Mouse (Mus musculus) thymus, postnatal 0 days (tissue): ENCODE data around the gene Slc25a10. TPM values are rescaled to one million over a fixed set of nuclear protein-coding genes. Genes with fewer than 3 reads are reported as not detected.
"Not testable (repeated sequence)": the region's sequence is repeated elsewhere in the genome, so short reads cannot be mapped to it uniquely, and the experiment has no call there.

Experiments used
- DNase-seq: peaks from one replicate; pipeline ENCODE4 v3.0.0-alpha.2; 2015; ENCODE audit warnings: low spot score
- polyA plus RNA-seq: library from polyadenylated mRNA; unstranded; fragments of >200 nt; fragmentation: Nextera tagmentation; extraction: Ambion mirVana; gene quantifications from 2 replicates; pipeline ENCODE4 v1.2.1, GENCODE M21; 2015

Slc25a10 gene
- polyA plus RNA-seq, 1 experiment from 2014 or later: 29.4 TPM

GRCm38 (mm10) chr11:120509940-120510339, 18.3 kb downstream of the Slc25a10 start:
- peak; percentile 20 for DNase-seq

GRCm38 (mm10) chr11:120510375-120511030, 18.9 kb downstream of the Slc25a10 start:
- DNase-seq: peak; percentile 76

- DNase-seq: no peak
Measured at GRCm38 (mm10) chr11:120512790-120513453, 21.3 kb downstream of the Slc25a10 start.

GRCm38 (mm10) chr11:120514262-120514661, 22.6 kb downstream of the Slc25a10 start:
- DNase-seq: not testable (repeated sequence)

GRCm38 (mm10) chr11:120515611-120516010, 24.0 kb downstream of the Slc25a10 start:
- peak; percentile 68 for DNase-seq

- no peak for DNase-seq
Measured at GRCm38 (mm10) chr11:120517147-120517546, 25.5 kb downstream of the Slc25a10 start.

GRCm38 (mm10) chr11:120518027-120518426, 26.4 kb downstream of the Slc25a10 start:
- DNase-seq: no peak

GRCm38 (mm10) chr11:120518558-120518957, 26.9 kb downstream of the Slc25a10 start:
- DNase-seq: no peak

- no peak for DNase-seq
Measured at GRCm38 (mm10) chr11:120519738-120520137, 28.1 kb downstream of the Slc25a10 start.

GRCm38 (mm10) chr11:120520498-120520897, 28.9 kb downstream of the Slc25a10 start:
- DNase-seq: no peak

- no peak for DNase-seq
Measured at GRCm38 (mm10) chr11:120520967-120521540, 29.4 kb downstream of the Slc25a10 start.

GRCm38 (mm10) chr11:120522581-120522980, 30.9 kb downstream of the Slc25a10 start:
- no peak for DNase-seq

- no peak for DNase-seq
Measured at GRCm38 (mm10) chr11:120525959-120526358, 34.3 kb downstream of the Slc25a10 start.

GRCm38 (mm10) chr11:120527690-120528354, 36.2 kb downstream of the Slc25a10 start:
- no peak for DNase-seq

GRCm38 (mm10) chr11:120528903-120529302, 37.3 kb downstream of the Slc25a10 start:
- no peak for DNase-seq

- no peak for DNase-seq
Measured at GRCm38 (mm10) chr11:120530085-120530964, 38.7 kb downstream of the Slc25a10 start, which contains the start of gene Gcgr. Gcgr (plus strand) TSS chr11:120530699.

GRCm38 (mm10) chr11:120531646-120532045, 40.0 kb downstream of the Slc25a10 start:
- DNase-seq: no peak

GRCm38 (mm10) chr11:120534093-120534492, 42.5 kb downstream of the Slc25a10 start:
- DNase-seq: no peak

GRCm38 (mm10) chr11:120535145-120535544, 43.5 kb downstream of the Slc25a10 start:
- DNase-seq: no peak

- no peak for DNase-seq
Measured at GRCm38 (mm10) chr11:120535804-120536203, 44.2 kb downstream of the Slc25a10 start.

GRCm38 (mm10) chr11:120538485-120538884, 46.8 kb downstream of the Slc25a10 start:
- DNase-seq: no peak
